Mouse (Mus musculus): Measurements from ENCODE around the gene Tns1. TPM values are rescaled to one million over a fixed set of nuclear protein-coding genes. Genes with fewer than 3 reads are reported as not detected.

The Tns1 gene
- total and polyA plus RNA-seq, 2 experiments from 2014 or later = 11.7 to 28.0 TPM

- H3K9me3 ChIP-seq (ENCODE audit: low read length) = no peaks in the 10 kb centered on the region
- peaks cover 11% of the 10 kb centered on the region for H3K4me1 ChIP-seq (ENCODE audit: insufficient read depth, low read length)
- H3K27ac ChIP-seq = no peak overlapping the region
- no peak for DNase-seq (ENCODE audit: low spot score)
- ATAC-seq = no peak
- H3K4me3 ChIP-seq (ENCODE audit: low read length) = no peak overlapping the region
- H3K9ac ChIP-seq (replicated peaks; ENCODE audit: low read length) = no peak overlapping the region
- H3K36me3 ChIP-seq (ENCODE audit: insufficient read depth, low read length) = no peaks in the 10 kb centered on the region
- TF ChIP-seq CTCF (IDR thresholded peaks at IDR 0.05; ENCODE audit: low read depth) = no peak
- 72% methylated on average over 15 of the region's 15 CpGs for WGBS
- no peaks in the 10 kb centered on the region for H3K27me3 ChIP-seq (ENCODE audit: insufficient read depth, low read length)
- no peak overlapping the region for H3K4me2 ChIP-seq (ENCODE audit: low read depth, low read length)
Measured at GRCm38 (mm10) chr1:73947525-73948304, 176.5 kb downstream of the Tns1 start.

DNA sequence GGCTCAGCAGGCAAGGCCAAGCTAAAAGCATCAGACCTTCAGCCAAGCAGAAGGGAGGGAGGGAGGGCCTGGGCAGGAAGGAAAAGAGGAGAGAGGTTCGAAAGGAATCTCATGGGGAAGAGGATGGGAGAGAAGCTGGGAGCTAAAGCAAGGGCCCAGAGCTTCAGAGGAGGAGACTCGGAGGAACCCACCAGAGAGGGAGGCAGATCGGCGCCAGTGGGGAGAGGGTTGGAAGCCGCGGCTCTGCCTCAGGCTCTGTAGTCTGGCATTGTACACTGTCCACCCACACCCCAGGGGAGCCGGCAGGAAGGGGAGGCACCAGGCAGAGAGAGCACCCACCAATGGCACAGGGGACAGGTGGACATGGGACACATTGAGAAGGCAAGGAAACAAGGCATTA, 177.5 kb downstream of the Tns1 start:
- no peaks in the 10 kb centered on the region for H3K36me3 ChIP-seq (ENCODE audit: insufficient read depth, low read length)
- peaks cover 21% of the 10 kb centered on the region for H3K4me1 ChIP-seq (ENCODE audit: insufficient read depth, low read length)
- no peak overlapping the region for H3K27ac ChIP-seq
- no peak for TF ChIP-seq CTCF (IDR thresholded peaks at IDR 0.05; ENCODE audit: low read depth)
- H3K27me3 ChIP-seq (ENCODE audit: insufficient read depth, low read length) = no peaks in the 10 kb centered on the region
- no peak for DNase-seq (ENCODE audit: low spot score)
- H3K9me3 ChIP-seq (ENCODE audit: low read length) = no peaks in the 10 kb centered on the region
- H3K4me3 ChIP-seq (ENCODE audit: low read length) = no peak overlapping the region
- no peak for ATAC-seq
- no peak overlapping the region for H3K4me2 ChIP-seq (ENCODE audit: low read depth, low read length)
- H3K9ac ChIP-seq (replicated peaks; ENCODE audit: low read length) = no peak overlapping the region
- 75% methylated on average over 7 of the region's 7 CpGs for WGBS

GRCm38 (mm10) chr1:73944393-73944792, 179.9 kb downstream of the Tns1 start:
- WGBS = 45% methylated on average over 3 of the region's 3 CpGs
- no peaks in the 10 kb centered on the region for H3K27me3 ChIP-seq (ENCODE audit: insufficient read depth, low read length)
- no peaks in the 10 kb centered on the region for H3K36me3 ChIP-seq (ENCODE audit: insufficient read depth, low read length)
- DNase-seq (ENCODE audit: low spot score) (peak; percentile 81), ATAC-seq (peak; percentile 91)
- no peak for TF ChIP-seq CTCF (IDR thresholded peaks at IDR 0.05; ENCODE audit: low read depth)
- no peak overlapping the region for H3K9ac ChIP-seq (replicated peaks; ENCODE audit: low read length)
- peaks cover 23% of the 10 kb centered on the region for H3K4me1 ChIP-seq (ENCODE audit: insufficient read depth, low read length)
- no peak overlapping the region for H3K4me3 ChIP-seq (ENCODE audit: low read length)
- H3K4me2 ChIP-seq (ENCODE audit: low read depth, low read length) = no peak overlapping the region
- no peaks in the 10 kb centered on the region for H3K9me3 ChIP-seq (ENCODE audit: low read length)
- peak overlapping the region; percentile 80 for H3K27ac ChIP-seq

- TF ChIP-seq CTCF (IDR thresholded peaks at IDR 0.05; ENCODE audit: low read depth) = no peak
- DNase-seq (ENCODE audit: low spot score) = peak; percentile 77
- no peaks in the 10 kb centered on the region for H3K27me3 ChIP-seq (ENCODE audit: insufficient read depth, low read length)
- peak overlapping the region; percentile 80 for H3K27ac ChIP-seq
- H3K36me3 ChIP-seq (ENCODE audit: insufficient read depth, low read length) = no peaks in the 10 kb centered on the region
- ATAC-seq = peak; percentile 65
- no peaks in the 10 kb centered on the region for H3K9me3 ChIP-seq (ENCODE audit: low read length)
- no peak overlapping the region for H3K4me2 ChIP-seq (ENCODE audit: low read depth, low read length)
- 53% methylated on average over 9 of the region's 9 CpGs for WGBS
- peaks cover 23% of the 10 kb centered on the region for H3K4me1 ChIP-seq (ENCODE audit: insufficient read depth, low read length)
- no peak overlapping the region for H3K9ac ChIP-seq (replicated peaks; ENCODE audit: low read length)
- no peak overlapping the region for H3K4me3 ChIP-seq (ENCODE audit: low read length)
Measured at GRCm38 (mm10) chr1:73943667-73944289, 180.5 kb downstream of the Tns1 start.

GRCm38 (mm10) chr1:73943255-73943654, 181.0 kb downstream of the Tns1 start:
- ATAC-seq = no peak
- no peaks in the 10 kb centered on the region for H3K36me3 ChIP-seq (ENCODE audit: insufficient read depth, low read length)
- 66% methylated on average over 5 of the region's 5 CpGs for WGBS
- DNase-seq (ENCODE audit: low spot score) = peak; percentile 27
- no peak overlapping the region for H3K4me2 ChIP-seq (ENCODE audit: low read depth, low read length)
- no peak overlapping the region for H3K9ac ChIP-seq (replicated peaks; ENCODE audit: low read length)
- H3K4me1 ChIP-seq (ENCODE audit: insufficient read depth, low read length) = peaks cover 23% of the 10 kb centered on the region
- H3K27me3 ChIP-seq (ENCODE audit: insufficient read depth, low read length) = no peaks in the 10 kb centered on the region
- peak overlapping the region; percentile 80 for H3K27ac ChIP-seq
- no peaks in the 10 kb centered on the region for H3K9me3 ChIP-seq (ENCODE audit: low read length)
- TF ChIP-seq CTCF (IDR thresholded peaks at IDR 0.05; ENCODE audit: low read depth) = no peak
- no peak overlapping the region for H3K4me3 ChIP-seq (ENCODE audit: low read length)

DNA sequence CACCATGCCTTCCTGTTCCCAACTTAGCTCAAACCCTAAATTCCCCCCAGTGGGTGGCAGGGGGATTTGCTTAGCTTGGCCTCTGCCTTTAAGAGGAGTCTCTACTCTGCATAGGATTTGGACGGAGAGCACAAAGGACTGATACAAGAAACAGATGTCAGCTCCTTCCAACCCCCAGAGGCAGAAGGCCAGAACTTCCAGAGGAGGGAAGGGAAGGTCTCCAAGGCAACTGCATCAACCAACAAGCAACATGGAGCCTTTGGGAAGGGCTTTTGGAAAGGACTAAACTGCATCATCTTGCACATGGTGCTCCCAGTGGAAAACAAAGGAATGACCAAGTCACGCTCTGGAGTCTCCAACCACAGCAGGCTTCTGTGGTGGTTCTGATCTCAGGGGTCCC, 182.0 kb downstream of the Tns1 start:
- TF ChIP-seq CTCF (IDR thresholded peaks at IDR 0.05; ENCODE audit: low read depth) = no peak; the same call in 1 of the 2 replicates
- Histone ChIP-seq H3K4me2 (ENCODE audit: low read depth, low read length) (no peak overlapping the region), H3K27me3 (ENCODE audit: insufficient read depth, low read length) (no peaks in the 10 kb centered on the region), H3K9me3 (ENCODE audit: low read length) (no peaks in the 10 kb centered on the region), H3K4me3 (ENCODE audit: low read length) (no peak overlapping the region), H3K4me1 (ENCODE audit: insufficient read depth, low read length) (peaks cover 23% of the 10 kb centered on the region), H3K27ac (peak overlapping the region; percentile 80; the same call in 1 of the 2 replicates), H3K9ac (replicated peaks; ENCODE audit: low read length) (no peak overlapping the region), H3K36me3 (ENCODE audit: insufficient read depth, low read length) (no peaks in the 10 kb centered on the region)
- ATAC-seq (peak; percentile 53), DNase-seq (ENCODE audit: low spot score) (peak; percentile 68)
- WGBS = 46% methylated on average over 2 of the region's 2 CpGs

- H3K4me2 ChIP-seq (ENCODE audit: low read depth, low read length) = no peak overlapping the region
- no peak for ATAC-seq
- no peak for DNase-seq (ENCODE audit: low spot score)
- H3K9ac ChIP-seq (replicated peaks; ENCODE audit: low read length) = no peak overlapping the region
- TF ChIP-seq CTCF (IDR thresholded peaks at IDR 0.05; ENCODE audit: low read depth) = no peak
- 65% methylated on average over 9 of the region's 9 CpGs for WGBS
- no peak overlapping the region for H3K4me3 ChIP-seq (ENCODE audit: low read length)
- peaks cover 23% of the 10 kb centered on the region for H3K4me1 ChIP-seq (ENCODE audit: insufficient read depth, low read length)
- H3K36me3 ChIP-seq (ENCODE audit: insufficient read depth, low read length) = no peaks in the 10 kb centered on the region
- H3K27ac ChIP-seq = no peak overlapping the region; the same call in 1 of the 2 replicates
- no peaks in the 10 kb centered on the region for H3K9me3 ChIP-seq (ENCODE audit: low read length)
- H3K27me3 ChIP-seq (ENCODE audit: insufficient read depth, low read length) = no peaks in the 10 kb centered on the region
Measured at GRCm38 (mm10) chr1:73941697-73942096, 182.6 kb downstream of the Tns1 start.
